Mouse (Mus musculus) cerebellum, adult (tissue): ENCODE results near the gene Rpgr.

ENCODE experiments used
- ATAC-seq: cut with Nextera tagmentation; 2 replicates; pipeline ENCODE4 v1.9.2; 2017; ENCODE audit warnings: mild to moderate bottlenecking, moderate library complexity, mixed read lengths; ENCODE audit not compliant: insufficient number of reproducible peaks, low FRiP score, low TSS enrichment

Rpgr gene

GRCm38 (mm10) chrX:10080385-10080784 lies 136.3 kb downstream of the Rpgr start:
- no peak for ATAC-seq

- no peak for ATAC-seq
Measured at GRCm38 (mm10) chrX:10079981-10080380, 136.7 kb downstream of the Rpgr start.

GRCm38 (mm10) chrX:10073966-10074365 lies 142.8 kb downstream of the Rpgr start:
- ATAC-seq, result no peak

DNA sequence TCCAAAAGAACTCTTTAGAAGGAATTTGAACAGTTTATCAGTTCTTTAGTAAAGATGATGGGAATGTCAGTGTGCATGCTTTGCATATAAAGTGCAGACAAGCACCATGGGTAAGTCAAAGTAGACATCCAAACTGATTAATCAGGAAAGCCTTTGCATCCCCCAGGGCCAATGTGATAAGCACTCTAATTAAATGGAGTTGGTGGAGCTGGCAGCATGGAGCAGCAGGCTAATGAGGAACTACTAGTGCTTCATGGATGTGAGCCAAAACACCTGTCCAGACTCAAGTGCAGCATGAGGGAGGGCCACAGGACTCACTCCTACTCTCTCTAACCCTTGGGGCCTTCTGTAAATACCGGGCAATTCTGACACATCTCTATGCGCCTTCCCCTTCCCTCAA lies 145.2 kb downstream of the Rpgr start:
- no peak for ATAC-seq

DNA sequence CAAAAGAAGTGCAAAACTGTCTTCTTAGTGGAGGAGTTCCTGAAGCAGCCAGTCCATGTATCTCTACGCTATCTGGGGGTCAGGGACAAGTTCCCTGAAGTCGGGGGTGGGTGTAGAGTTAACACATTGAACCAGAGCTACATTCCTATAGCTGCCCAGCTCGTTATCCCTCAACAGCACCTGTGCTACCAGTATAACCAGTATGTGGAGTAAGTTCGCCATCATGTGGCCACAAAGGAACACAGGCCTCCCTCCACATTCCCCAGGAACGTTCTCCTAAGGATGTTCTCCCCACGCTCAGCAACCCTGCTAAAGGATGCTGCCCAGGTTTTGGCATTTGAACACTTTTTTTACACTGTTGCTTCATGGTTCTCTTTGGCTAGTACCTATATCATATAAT lies 146.0 kb downstream of the Rpgr start:
- ATAC-seq, result peak; percentile 66

DNA sequence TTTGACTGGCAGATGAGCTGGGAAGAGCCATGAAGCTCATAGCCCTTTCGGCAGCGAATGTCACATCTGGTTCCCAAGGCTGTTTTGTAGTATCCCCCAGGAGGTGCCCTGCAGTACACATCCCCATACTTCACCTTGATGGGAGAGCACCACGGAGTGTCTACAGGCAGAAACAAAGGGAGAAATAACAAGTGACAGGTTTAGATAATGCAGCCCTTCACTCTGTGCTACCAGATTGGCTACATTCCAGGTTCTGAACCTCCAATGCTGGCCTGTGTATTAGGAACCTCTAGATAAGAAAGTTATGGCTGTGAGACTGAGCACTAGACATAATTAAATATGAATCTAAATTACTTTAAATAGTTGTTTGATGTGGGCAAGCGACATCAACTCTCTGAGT lies 147.3 kb downstream of the Rpgr start:
- no peak for ATAC-seq

DNA sequence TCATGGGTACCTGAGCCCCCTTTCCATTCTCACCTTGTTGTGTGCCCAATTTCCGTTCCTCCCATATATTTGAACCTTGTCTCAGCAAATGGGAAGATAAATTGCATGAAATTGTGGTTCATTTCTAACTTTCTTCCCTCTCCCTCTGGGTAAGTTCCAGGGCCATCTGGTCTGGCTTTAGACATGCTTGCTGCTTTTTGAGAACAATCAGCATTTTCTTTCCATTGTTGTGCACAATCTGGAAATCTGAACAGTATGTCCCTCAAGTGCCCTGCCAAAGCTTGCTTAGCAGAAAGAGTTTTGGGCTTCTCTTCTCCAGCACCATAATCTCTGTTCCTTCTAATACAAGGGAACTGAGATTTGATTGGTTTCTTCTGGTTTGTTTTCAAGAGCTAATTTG lies 152.9 kb downstream of the Rpgr start:
- ATAC-seq, result no peak

DNA sequence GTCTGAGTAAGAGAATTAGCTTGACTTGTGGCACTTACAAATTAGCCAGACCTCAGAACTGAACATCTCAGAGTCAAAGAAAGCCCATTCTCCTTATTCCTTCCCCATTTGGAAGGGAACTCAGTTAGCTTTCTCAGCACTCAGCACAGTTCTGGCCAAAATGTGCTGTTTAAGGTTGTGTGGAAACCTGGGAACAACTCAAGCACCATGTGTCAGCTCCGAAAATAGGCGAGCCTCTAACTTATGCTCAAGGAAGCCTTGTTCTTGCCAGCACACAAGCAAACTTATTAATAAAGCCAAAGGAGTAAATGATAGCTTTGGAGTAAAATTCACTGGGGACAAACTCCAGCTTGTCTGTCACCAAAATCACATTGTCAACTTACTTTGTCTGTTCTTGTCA lies 153.4 kb downstream of the Rpgr start:
- no peak for ATAC-seq

DNA sequence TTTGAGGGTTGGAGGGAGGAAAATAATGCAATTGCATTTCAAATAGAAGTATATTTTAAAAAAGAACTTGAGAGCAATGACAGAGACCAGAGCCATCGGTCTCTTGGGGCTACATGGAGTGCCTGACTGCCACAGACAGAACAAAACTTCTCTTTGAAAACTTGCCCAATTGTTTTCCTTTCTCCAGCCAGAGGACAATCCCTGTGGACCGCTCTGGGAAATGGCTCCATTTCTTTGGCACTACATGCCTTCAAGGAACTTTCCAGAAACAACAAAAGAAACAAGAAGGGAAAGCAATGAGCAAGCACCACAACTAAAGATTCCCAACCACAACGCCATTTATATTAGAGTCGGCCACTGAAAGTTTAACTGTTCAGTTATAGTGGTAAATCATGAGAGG lies 154.5 kb downstream of the Rpgr start:
- no peak for ATAC-seq

DNA sequence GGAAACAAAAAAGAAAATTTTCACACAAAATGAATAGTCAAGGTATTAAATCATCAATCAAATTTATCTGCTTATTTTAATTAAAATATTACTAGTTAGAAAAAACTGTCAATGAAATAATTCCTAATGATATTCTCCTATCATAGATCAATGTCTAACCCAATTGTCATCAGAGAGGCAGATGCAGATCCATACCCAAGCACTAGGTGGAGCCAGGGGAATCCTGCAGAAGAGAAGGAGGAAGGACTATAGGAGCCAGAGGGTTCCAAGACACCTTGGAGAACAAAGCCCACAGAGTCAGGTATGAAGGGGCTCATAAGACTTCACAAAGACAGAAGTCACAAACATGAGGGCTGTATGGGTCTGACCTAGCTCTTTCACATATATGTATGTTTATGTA lies 182.1 kb downstream of the Rpgr start:
- ATAC-seq, result no peak
